Mouse (Mus musculus): ENCODE results near the gene Lmln. TPM values are rescaled to one million over a fixed set of nuclear protein-coding genes. Genes with fewer than 3 reads are reported as not detected.
"Not testable (repeated sequence)": the region's sequence is repeated elsewhere in the genome, so short reads cannot be mapped to it uniquely, and the experiment has no call there.

The Lmln gene
- polyA plus RNA-seq, 1 experiment from 2014 or later = 3.7 TPM

DNA sequence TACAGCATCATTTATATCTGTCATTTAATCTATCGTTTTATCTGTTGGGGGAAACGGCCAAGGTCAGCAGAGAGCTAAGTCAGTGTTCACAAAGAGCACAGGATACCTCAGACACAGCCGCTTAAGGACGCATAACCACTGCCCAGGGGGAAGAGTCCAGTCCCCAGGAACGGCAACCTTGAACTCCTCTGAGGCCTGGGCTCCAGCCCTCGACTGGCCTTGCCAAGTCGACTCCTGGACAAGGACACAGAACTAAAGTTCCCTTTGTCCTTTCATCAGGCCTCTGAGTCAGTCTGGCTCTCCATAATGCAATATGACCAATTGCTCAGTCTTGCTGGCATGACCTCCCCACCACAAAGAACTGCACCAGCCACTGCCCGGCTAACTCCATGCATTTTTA lies 23.3 kb downstream of the Lmln start:
- no peak overlapping the region for H3K27ac ChIP-seq (replicated peaks)
- no peak overlapping the region for H3K9ac ChIP-seq
- H3K9me3 ChIP-seq = no peaks in the 10 kb centered on the region
- peaks cover 21% of the 10 kb centered on the region for H3K36me3 ChIP-seq
- no peak overlapping the region for H3K4me2 ChIP-seq
- WGBS = 82% methylated on average over 8 of the region's 8 CpGs
- H3K27me3 ChIP-seq = no peaks in the 10 kb centered on the region
- ATAC-seq (ENCODE audit: low read depth) = no peak
- H3K4me3 ChIP-seq = no peak overlapping the region
- H3K4me1 ChIP-seq (replicated peaks) = no peaks in the 10 kb centered on the region

DNA sequence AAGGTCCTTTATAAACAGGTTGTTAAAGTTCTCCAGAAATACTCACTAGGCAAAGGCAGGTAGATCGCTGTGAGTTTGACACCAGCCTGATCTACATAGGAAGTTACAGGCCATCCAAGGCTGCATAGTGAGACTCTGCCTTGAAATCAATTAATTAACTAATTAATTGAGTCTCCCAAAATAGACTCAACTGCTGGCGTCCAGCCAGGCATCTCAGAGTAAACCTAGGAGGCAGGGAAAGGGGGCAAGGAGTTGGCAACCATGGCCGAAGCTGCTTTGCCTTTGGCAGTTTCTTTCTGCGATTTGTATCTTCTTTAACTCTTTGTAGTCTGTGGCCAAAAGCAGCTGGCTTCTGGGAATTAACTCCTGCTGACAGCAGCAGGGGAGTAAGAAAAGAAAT lies 51.4 kb downstream of the Lmln start:
- Histone ChIP-seq H3K27me3 (no peaks in the 10 kb centered on the region), H3K4me2 (no peak overlapping the region), H3K4me3 (no peak overlapping the region), H3K9ac (no peak overlapping the region), H3K27ac (replicated peaks) (no peak overlapping the region), H3K9me3 (no peaks in the 10 kb centered on the region), H3K36me3 (peaks cover 41% of the 10 kb centered on the region), H3K4me1 (replicated peaks) (peaks cover 13% of the 10 kb centered on the region)
- 34% methylated on average over 4 of the region's 4 CpGs for WGBS
- peak; percentile 56; the same call in 1 of the 2 replicates for ATAC-seq (ENCODE audit: low read depth)

DNA sequence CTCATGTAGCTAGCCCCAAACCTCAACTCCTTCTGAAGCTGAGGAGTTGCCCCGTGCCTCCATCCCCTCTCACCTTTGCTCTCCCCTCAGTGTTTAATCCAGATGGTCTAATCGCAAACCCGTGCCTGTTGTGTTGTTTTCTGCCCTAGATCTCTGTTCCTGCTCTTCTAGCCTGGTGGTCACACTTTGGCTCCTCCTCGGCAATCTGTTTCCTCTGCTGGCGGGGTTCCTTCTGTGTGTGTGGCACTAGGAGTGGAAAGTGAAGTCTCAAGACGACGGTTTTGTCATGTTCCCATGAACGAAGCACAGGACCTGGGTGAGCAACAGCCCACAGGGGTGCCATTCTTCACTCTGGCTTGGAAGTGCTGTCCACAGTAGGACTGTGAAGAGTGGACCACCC lies 61.1 kb downstream of the Lmln start:
- no peaks in the 10 kb centered on the region for H3K9me3 ChIP-seq
- peaks cover 27% of the 10 kb centered on the region; the same call in 1 of the 2 replicates for H3K36me3 ChIP-seq
- H3K4me3 ChIP-seq = no peak overlapping the region
- no peak overlapping the region for H3K27ac ChIP-seq (replicated peaks)
- H3K4me1 ChIP-seq (replicated peaks) = peaks cover 12% of the 10 kb centered on the region; the same call in 1 of the 2 replicates
- H3K4me2 ChIP-seq = no peak overlapping the region
- H3K27me3 ChIP-seq = no peaks in the 10 kb centered on the region
- no peak overlapping the region for H3K9ac ChIP-seq
- WGBS = 77% methylated on average over 8 of the region's 8 CpGs
- no peak for ATAC-seq (ENCODE audit: low read depth)

DNA sequence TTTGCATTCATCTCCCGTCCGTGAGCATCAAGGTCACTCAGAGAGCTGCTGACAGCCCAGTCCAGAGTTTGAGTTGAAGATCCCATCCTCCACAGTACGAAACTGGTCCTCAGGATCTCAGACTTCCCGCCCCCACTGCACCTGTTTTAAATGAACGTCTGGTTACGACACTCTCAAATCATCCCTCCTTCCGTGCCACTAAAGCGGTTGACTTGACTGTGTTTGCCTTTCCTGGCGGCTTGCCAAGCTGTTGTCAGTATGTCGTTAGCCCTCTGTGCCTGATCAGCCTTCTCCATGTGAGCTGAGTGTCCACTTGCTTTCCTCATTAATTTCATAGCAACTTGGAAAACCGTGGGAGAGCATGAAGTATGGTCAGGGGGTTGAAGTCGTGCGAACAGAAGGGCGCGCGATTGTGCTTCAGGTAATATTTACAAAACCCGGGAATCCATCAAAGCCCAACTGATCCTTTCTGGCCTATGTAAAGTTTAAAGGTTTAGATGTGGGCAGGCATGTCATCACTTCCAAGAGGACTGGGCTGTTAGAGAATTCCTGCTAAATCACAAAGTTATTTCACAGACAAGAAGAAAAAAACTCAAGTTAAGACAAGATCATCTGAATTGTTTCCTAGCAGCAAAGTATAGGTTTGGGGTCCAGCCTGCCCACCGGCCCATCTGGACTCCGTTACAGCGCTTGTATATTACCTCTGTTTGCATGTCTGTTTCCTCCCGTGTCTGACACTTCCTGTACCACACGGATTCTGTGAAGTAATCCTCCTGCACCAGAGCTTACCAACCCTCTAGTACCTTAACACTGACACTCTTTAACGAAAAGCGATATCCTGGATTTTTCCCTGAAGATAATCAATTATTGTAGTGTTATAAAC lies 61.9 kb downstream of the Lmln start:
- H3K27ac ChIP-seq (replicated peaks) = no peak overlapping the region
- no peaks in the 10 kb centered on the region for H3K9me3 ChIP-seq
- H3K4me1 ChIP-seq (replicated peaks) = peaks cover 12% of the 10 kb centered on the region; the same call in 1 of the 2 replicates
- H3K4me2 ChIP-seq = no peak overlapping the region
- no peak for ATAC-seq (ENCODE audit: low read depth)
- H3K27me3 ChIP-seq = no peaks in the 10 kb centered on the region
- peaks cover 24% of the 10 kb centered on the region; the same call in 1 of the 2 replicates for H3K36me3 ChIP-seq
- no peak overlapping the region for H3K9ac ChIP-seq
- WGBS = 78% methylated on average over 24 of the region's 24 CpGs
- no peak overlapping the region for H3K4me3 ChIP-seq

DNA sequence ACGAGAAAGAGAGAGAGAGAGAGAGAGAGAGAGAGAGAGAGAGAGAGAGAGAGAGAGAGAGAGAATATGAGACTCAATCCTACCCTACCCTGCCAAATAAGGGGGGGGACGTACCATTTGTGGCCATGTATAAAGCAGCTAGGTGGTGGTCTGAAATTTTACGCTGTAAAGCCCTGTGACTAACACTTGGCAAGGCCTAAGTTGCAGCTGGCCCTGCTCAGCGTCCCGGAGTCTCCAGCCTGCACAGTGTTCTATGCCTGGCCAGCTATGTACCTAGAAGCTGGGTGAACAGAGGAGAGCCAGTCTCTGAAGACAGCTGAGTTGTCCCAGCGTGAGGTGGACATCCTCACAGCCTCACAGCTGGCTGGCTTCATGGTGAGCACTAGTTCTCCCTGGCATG lies 64.7 kb downstream of the Lmln start:
- Histone ChIP-seq H3K36me3 (peaks cover 24% of the 10 kb centered on the region; the same call in 1 of the 2 replicates), H3K27me3 (no peaks in the 10 kb centered on the region), H3K9ac (no peak overlapping the region), H3K4me3 (no peak overlapping the region), H3K4me2 (no peak overlapping the region), H3K9me3 (no peaks in the 10 kb centered on the region), H3K4me1 (replicated peaks) (peaks cover 12% of the 10 kb centered on the region; the same call in 1 of the 2 replicates), H3K27ac (replicated peaks) (no peak overlapping the region)
- no peak for ATAC-seq (ENCODE audit: low read depth)
- WGBS = 80% methylated on average over 6 of the region's 6 CpGs

DNA sequence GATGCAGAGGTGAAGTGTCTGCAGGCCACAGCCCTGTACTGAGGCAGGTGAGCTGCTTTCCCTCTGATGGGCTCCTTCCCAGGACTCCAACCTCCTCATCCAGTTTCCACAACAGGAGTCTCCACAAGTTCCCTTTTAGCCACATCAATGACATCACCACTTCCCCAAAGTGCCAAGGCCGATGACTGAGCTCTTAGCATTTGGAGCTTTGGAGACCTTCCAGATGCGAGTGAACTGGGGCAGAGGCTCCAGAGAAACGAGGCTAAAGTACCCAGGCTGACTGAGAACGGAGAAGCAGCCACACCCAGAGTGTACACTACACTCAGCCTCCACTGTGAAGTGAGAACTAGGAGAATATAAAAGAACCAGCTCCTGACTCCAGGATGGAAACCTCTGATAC lies 68.4 kb downstream of the Lmln start:
- 75% methylated on average over 4 of the region's 4 CpGs for WGBS

DNA sequence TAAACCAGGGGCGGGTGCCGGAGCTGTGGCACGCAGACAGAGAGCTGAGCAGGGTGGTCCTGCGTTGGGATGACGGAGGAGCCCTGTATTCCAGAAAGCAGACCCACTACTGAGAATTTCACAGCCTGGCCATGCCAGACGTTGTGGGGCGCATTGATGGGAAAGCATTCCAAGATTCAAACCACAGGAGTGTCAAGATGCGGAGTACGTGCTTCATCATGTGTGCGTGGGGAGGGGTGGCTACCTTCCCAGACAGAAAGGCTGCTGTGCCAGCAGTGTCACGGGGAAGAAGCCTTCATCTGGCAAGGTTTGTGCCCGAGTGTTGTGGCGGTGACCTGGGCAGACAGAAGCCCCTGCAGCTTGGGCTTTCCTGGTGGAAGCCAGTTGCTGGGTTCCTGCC lies 70.9 kb downstream of the Lmln start:
- no peak overlapping the region for H3K9ac ChIP-seq
- no peak for ATAC-seq (ENCODE audit: low read depth)
- H3K27ac ChIP-seq (replicated peaks) = no peak overlapping the region
- no peak overlapping the region for H3K4me2 ChIP-seq
- no peaks in the 10 kb centered on the region for H3K9me3 ChIP-seq
- no peaks in the 10 kb centered on the region for H3K4me1 ChIP-seq (replicated peaks)
- H3K27me3 ChIP-seq = no peaks in the 10 kb centered on the region
- no peak overlapping the region for H3K4me3 ChIP-seq
- 85% methylated on average over 13 of the region's 13 CpGs for WGBS
- H3K36me3 ChIP-seq = no peaks in the 10 kb centered on the region

More for the DNA sequence above, 68.4 kb downstream of the Lmln start:
- Histone ChIP-seq H3K4me2 (no peak overlapping the region), H3K9ac (no peak overlapping the region), H3K27ac (replicated peaks) (no peak overlapping the region), H3K4me3 (no peak overlapping the region), H3K27me3 (no peaks in the 10 kb centered on the region), H3K36me3 (no peaks in the 10 kb centered on the region), H3K4me1 (replicated peaks) (0 out of 2 replicates have a peak, but pooled peaks cover 4% of the 10 kb centered on the region), H3K9me3 (no peaks in the 10 kb centered on the region)
- no peak for ATAC-seq (ENCODE audit: low read depth)

DNA sequence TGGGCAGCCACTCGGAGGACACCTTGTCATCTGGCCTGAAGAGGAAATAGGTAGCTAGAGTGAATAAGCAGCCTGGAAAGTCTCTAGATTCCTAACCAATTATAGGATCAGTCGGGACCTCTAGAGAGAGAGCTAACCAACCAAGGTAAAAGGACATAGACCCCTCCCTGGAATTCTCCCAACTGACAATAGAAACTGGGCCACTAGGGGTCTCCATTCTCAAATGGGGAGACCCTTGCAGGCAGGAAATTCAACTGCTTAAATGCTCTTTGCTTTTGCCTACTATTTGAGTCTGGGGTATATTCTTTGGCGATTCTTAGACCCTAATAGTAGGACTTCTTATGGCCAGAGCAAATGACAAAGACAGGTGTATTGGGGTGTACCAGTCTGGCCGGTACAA lies 72.8 kb downstream of the Lmln start:
- Histone ChIP-seq H3K27me3 (no peaks in the 10 kb centered on the region), H3K36me3 (no peaks in the 10 kb centered on the region), H3K9ac (no peak overlapping the region), H3K4me2 (no peak overlapping the region), H3K4me3 (no peak overlapping the region), H3K27ac (replicated peaks) (no peak overlapping the region), H3K9me3 (no peaks in the 10 kb centered on the region), H3K4me1 (replicated peaks) (no peaks in the 10 kb centered on the region)
- 71% methylated on average over 4 of the region's 4 CpGs for WGBS
- no peak for ATAC-seq (ENCODE audit: low read depth)

DNA sequence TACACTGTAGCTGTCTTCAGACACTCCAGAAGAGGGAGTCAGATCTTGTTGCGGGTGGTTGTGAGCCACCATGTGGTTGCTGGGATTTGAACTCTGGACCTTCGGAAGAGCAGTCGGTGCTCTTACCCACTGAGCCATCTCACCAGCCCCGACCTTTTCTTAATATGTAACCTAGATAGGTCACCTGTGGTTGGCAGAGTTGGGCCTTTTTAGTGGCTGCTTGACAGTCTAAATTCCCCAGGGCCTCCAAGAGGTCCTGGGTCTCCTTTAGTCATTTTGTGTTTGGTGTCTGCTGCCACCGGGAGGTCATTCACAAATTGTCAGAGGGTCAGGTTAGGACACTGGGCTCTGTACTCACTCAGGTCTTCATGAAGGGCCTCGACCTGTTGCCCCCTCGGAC lies 76.7 kb downstream of the Lmln start:
- H3K27ac ChIP-seq (replicated peaks); H3K4me2 ChIP-seq; H3K36me3 ChIP-seq; H3K4me1 ChIP-seq (replicated peaks); H3K27me3 ChIP-seq; H3K9ac ChIP-seq; H3K4me3 ChIP-seq; H3K9me3 ChIP-seq; ATAC-seq (ENCODE audit: low read depth): not testable (repeated sequence)
- 82% methylated on average over 7 of the region's 7 CpGs for WGBS

DNA sequence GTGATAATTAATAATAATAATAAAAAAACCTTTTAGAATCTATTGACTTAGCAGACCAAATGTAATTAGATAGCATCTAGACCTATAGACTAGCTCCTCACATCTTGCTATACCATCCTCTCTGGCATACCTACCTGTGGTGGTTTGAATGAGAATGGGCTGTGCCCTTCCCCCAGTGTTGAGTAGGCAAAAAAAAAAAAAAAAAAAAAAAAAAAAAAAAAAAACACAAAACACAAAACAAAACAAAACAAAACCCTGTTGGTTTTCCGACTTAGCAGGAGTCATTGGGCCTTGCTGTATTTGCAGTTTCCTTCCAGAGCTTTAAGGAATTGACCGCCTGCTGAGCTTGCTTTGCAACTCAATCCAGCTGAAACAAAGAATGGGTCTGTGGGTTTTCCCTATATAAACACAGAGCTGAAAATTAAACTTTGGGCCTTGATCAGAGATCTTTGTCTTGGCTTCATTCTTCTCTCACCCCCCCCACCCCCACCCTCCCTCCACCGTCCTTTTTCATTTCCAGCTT lies 79.5 kb downstream of the Lmln start:
- H3K4me1 ChIP-seq (replicated peaks) = no peaks in the 10 kb centered on the region
- no peak overlapping the region for H3K27ac ChIP-seq (replicated peaks)
- ATAC-seq (ENCODE audit: low read depth) = no peak
- no peak overlapping the region for H3K4me3 ChIP-seq
- WGBS = 38% methylated on average over 3 of the region's 3 CpGs
- H3K9ac ChIP-seq = no peak overlapping the region
- no peaks in the 10 kb centered on the region for H3K36me3 ChIP-seq
- no peaks in the 10 kb centered on the region for H3K27me3 ChIP-seq
- H3K9me3 ChIP-seq = no peaks in the 10 kb centered on the region
- no peak overlapping the region for H3K4me2 ChIP-seq

DNA sequence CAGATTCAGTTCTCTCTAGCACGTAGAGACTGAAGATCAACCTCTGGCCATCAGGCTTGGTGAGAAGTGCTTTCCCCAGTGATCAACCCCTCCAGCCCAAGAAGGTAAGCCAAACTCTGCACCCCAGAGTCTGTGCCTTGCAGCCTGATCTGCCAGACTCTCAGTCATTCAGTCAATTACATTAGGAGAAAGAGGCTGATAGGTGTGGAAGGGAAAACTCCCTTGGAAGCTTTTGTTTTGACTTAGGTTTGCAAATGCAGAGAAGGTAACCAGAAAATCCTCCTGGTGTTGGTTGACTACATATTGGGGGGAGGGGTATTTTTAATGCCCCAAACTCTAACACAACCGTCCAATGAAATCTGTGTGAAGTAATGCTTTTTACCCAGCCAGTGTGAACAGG lies 81.1 kb downstream of the Lmln start:
- Histone ChIP-seq H3K36me3 (no peaks in the 10 kb centered on the region), H3K27me3 (no peaks in the 10 kb centered on the region), H3K4me2 (no peak overlapping the region), H3K4me3 (no peak overlapping the region), H3K9me3 (no peaks in the 10 kb centered on the region), H3K27ac (replicated peaks) (no peak overlapping the region), H3K4me1 (replicated peaks) (no peaks in the 10 kb centered on the region), H3K9ac (no peak overlapping the region)
- 76% methylated on average over 2 of the region's 2 CpGs for WGBS
- ATAC-seq (ENCODE audit: low read depth) = no peak

DNA sequence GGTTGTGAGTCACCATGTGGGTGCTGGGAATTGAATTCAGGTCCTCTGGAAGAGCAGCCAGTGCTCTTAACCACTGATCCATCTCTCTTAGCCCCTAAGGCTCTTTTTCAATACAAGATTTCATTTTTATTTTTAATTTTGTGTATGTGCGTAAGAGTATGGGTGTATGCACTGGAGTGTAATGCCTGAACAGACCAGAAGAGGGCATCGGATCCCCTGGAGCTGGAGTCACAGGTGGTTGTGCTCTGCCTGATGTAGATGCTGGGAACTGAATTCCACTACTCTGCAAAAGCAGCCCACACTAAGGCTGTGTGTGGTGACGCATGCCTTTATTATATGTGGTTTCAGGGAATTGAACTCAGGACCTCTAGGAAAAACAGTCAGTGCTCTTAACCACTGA lies 83.9 kb downstream of the Lmln start:
- no peaks in the 10 kb centered on the region for H3K27me3 ChIP-seq
- WGBS = 96% methylated on average over 3 of the region's 3 CpGs
- H3K4me2 ChIP-seq = no peak overlapping the region
- no peak overlapping the region for H3K4me3 ChIP-seq
- no peaks in the 10 kb centered on the region for H3K9me3 ChIP-seq
- H3K9ac ChIP-seq = no peak overlapping the region
- ATAC-seq (ENCODE audit: low read depth) = no peak
- H3K4me1 ChIP-seq (replicated peaks) = no peaks in the 10 kb centered on the region
- no peak overlapping the region for H3K27ac ChIP-seq (replicated peaks)
- H3K36me3 ChIP-seq = no peaks in the 10 kb centered on the region
